Mouse (Mus musculus): ENCODE data around the gene E130309D02Rik. TPM values are rescaled to one million over a fixed set of nuclear protein-coding genes. Genes with fewer than 3 reads are reported as not detected.

E130309D02Rik gene
- polyA plus RNA-seq, 1 experiment from 2014 or later: 26.1 TPM

DNA sequence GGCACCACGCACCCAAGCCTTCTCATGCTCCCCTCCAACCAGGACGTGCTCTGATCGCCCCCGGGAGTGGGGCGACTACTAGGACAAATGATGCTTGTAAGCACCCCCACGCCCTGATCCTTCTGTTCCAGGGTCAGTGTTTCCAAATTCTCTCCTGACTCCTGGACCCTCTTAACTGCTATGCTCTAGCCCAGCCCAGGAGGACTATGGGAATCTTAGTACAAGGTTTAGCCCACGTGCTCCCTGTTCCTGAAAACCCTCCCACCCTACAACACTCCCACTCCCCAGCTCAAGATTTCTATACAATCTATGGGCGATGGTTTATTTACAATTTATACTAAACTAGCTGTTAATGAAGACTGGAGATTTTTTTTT lies 341 bp upstream of the E130309D02Rik start:
- peak overlapping the region; percentile 77 for H3K4me3 ChIP-seq (replicated peaks; ENCODE audit: low read length)
- H3K9ac ChIP-seq (ENCODE audit: low read length): peak overlapping the region; percentile 97
- H3K27me3 ChIP-seq (ENCODE audit: control insufficient read depth, insufficient read depth, low read length): no peaks in the 10 kb centered on the region
- 12% methylated on average over 8 of the region's 8 CpGs for WGBS
- H3K4me2 ChIP-seq (ENCODE audit: low read depth, low read length): peak overlapping the region; percentile 57
- 0 out of 2 replicates have a peak, but pooled peaks have one; percentile 4 for ATAC-seq (ENCODE audit: insufficient read depth, low FRiP score)
- H3K36me3 ChIP-seq (ENCODE audit: control insufficient read depth, insufficient read depth, low read length): peaks cover 12% of the 10 kb centered on the region; the same call in 1 of the 2 replicates
- no peaks in the 10 kb centered on the region for H3K9me3 ChIP-seq (replicated peaks; ENCODE audit: control insufficient read depth, low read length)
- H3K27ac ChIP-seq (ENCODE audit: low read length): no peak overlapping the region
- H3K4me1 ChIP-seq (ENCODE audit: control insufficient read depth, insufficient read depth, low read length): peaks cover 16% of the 10 kb centered on the region

DNA sequence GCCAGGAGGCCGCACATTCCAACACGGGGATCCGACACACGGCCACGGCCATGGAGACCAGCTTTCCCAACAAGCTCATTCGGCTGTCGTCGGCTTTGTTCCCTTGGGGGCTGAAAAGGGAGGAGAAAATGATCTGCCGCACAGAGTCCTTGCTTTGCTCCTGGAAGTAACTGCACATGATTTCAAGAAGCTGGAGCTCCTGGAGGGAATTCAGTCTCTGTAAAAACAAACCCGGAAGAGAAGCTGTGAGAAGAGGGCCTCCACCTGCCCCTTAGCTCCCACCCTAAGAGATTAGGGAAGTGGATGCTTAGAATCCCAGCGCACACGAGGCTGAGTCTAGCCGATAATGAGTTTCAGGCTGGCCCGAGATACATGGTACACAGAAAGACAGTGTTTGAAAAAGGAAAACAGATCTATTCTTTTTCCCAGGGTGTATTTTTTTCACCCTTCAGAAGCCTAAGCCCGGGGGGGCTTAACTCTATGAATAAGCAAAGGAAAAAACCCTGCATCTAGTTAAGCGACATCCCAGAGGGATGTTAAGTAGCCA lies 904 bp downstream of the E130309D02Rik start:
- peak overlapping the region; percentile 87 for H3K27ac ChIP-seq (ENCODE audit: low read length)
- WGBS: 4% methylated on average over 16 of the region's 16 CpGs
- H3K4me3 ChIP-seq (replicated peaks; ENCODE audit: low read length): peak overlapping the region; percentile 77
- peaks cover 20% of the 10 kb centered on the region for H3K36me3 ChIP-seq (ENCODE audit: control insufficient read depth, insufficient read depth, low read length)
- no peak for ATAC-seq (ENCODE audit: insufficient read depth, low FRiP score)
- peak overlapping the region; percentile 85 for H3K4me2 ChIP-seq (ENCODE audit: low read depth, low read length)
- H3K9me3 ChIP-seq (replicated peaks; ENCODE audit: control insufficient read depth, low read length): no peaks in the 10 kb centered on the region
- peak overlapping the region; percentile 97 for H3K9ac ChIP-seq (ENCODE audit: low read length)
- no peaks in the 10 kb centered on the region for H3K27me3 ChIP-seq (ENCODE audit: control insufficient read depth, insufficient read depth, low read length)
- peaks cover 16% of the 10 kb centered on the region for H3K4me1 ChIP-seq (ENCODE audit: control insufficient read depth, insufficient read depth, low read length)

DNA sequence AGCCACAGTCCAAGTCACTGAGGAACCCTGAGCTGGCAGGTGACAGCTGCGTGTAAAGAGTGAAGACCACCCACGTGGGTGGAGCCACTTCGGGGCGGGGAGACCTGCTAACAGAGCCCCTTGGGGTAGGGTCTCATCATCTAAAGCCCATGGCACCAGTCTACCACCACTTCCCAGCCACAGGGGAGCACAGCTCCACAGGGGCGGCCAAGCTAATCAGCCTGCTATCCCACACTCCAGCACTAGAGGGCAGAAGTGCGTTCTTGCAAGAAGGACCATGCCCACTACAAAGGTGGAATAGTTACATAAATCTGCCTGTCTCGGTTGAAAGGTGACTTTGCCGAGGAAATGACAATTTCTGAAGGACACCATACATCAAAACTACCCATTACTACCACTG lies 3.3 kb downstream of the E130309D02Rik start:
- Histone ChIP-seq H3K27me3 (ENCODE audit: control insufficient read depth, insufficient read depth, low read length) (no peaks in the 10 kb centered on the region), H3K9ac (ENCODE audit: low read length) (no peak overlapping the region), H3K4me1 (ENCODE audit: control insufficient read depth, insufficient read depth, low read length) (peaks cover 16% of the 10 kb centered on the region), H3K9me3 (replicated peaks; ENCODE audit: control insufficient read depth, low read length) (no peaks in the 10 kb centered on the region), H3K4me3 (replicated peaks; ENCODE audit: low read length) (no peak overlapping the region), H3K27ac (ENCODE audit: low read length) (no peak overlapping the region), H3K4me2 (ENCODE audit: low read depth, low read length) (no peak overlapping the region), H3K36me3 (ENCODE audit: control insufficient read depth, insufficient read depth, low read length) (peaks cover 32% of the 10 kb centered on the region)
- ATAC-seq (ENCODE audit: insufficient read depth, low FRiP score): no peak
- WGBS: 57% methylated on average over 8 of the region's 8 CpGs

DNA sequence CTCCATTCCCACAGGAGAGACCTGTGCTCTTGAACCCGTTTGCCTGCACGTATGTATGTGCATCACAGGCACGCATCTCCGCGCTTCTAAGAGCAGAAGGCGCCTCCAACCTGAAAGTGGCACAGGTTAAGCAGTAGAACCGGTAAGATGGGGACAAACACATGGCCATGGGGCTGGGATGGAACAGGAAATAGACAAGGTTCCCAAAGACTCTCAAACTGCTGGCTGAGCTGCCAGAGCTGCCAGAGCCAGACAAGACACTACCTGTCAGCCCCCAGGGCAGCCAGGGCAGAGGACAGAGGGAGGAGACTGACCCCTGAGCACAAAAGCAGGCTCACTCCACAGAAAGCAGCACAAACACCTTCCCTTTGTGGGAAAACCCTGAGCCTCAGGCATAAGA lies 5.2 kb downstream of the E130309D02Rik start:
- 94% methylated on average over 7 of the region's 7 CpGs for WGBS
- no peak for ATAC-seq (ENCODE audit: insufficient read depth, low FRiP score)
- no peak overlapping the region for H3K4me3 ChIP-seq (replicated peaks; ENCODE audit: low read length)
- H3K36me3 ChIP-seq (ENCODE audit: control insufficient read depth, insufficient read depth, low read length): peaks cover 44% of the 10 kb centered on the region
- no peaks in the 10 kb centered on the region for H3K27me3 ChIP-seq (ENCODE audit: control insufficient read depth, insufficient read depth, low read length)
- peaks cover 13% of the 10 kb centered on the region for H3K4me1 ChIP-seq (ENCODE audit: control insufficient read depth, insufficient read depth, low read length)
- H3K9ac ChIP-seq (ENCODE audit: low read length): no peak overlapping the region
- no peak overlapping the region for H3K27ac ChIP-seq (ENCODE audit: low read length)
- H3K9me3 ChIP-seq (replicated peaks; ENCODE audit: control insufficient read depth, low read length): no peaks in the 10 kb centered on the region
- no peak overlapping the region for H3K4me2 ChIP-seq (ENCODE audit: low read depth, low read length)

DNA sequence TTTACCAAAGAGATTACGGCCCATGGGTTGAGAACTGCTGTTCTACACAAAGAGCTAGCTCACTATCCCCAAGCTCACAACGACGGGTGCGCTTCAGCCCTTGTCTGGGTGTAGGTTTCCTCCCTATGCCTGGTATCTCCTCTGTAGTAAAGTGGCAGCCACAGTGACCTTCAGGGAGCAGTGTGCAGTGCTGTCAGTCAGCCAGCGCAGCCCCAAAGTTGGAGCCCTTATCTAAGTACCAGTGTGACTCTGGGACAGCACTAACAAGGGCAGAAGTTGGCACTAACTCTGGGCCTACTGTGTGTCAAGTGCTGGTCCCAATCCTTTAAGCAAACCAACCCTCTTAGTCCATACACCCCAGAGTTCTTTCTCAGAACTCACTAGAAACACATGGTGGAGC lies 6.3 kb downstream of the E130309D02Rik start:
- Histone ChIP-seq H3K4me1 (ENCODE audit: control insufficient read depth, insufficient read depth, low read length) (peaks cover 8% of the 10 kb centered on the region), H3K9me3 (replicated peaks; ENCODE audit: control insufficient read depth, low read length) (no peaks in the 10 kb centered on the region), H3K9ac (ENCODE audit: low read length) (no peak overlapping the region), H3K4me2 (ENCODE audit: low read depth, low read length) (no peak overlapping the region), H3K27me3 (ENCODE audit: control insufficient read depth, insufficient read depth, low read length) (no peaks in the 10 kb centered on the region), H3K27ac (ENCODE audit: low read length) (no peak overlapping the region), H3K4me3 (replicated peaks; ENCODE audit: low read length) (no peak overlapping the region), H3K36me3 (ENCODE audit: control insufficient read depth, insufficient read depth, low read length) (peaks cover 44% of the 10 kb centered on the region)
- ATAC-seq (ENCODE audit: insufficient read depth, low FRiP score): no peak
- 85% methylated on average over 5 of the region's 5 CpGs for WGBS

DNA sequence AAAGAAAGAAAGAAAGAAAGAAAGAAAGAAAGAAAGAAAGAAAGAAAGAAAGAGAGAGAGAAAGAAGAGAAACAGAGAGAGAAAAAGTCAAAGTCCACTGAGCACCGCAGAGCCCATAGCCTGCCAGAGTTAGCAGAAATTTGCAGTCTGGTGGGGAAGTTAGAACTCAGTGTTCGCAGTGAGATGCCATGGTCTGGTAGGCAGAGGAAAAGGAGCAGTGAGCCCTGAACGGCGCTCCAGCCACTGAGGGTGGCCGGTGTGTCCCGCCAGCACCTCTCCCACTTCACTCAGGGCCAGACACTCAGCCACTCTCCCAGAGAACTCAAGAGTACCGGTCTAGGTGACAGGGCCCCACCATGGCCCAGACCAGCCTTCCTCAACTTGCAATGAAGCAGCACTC lies 10.9 kb downstream of the E130309D02Rik start:
- H3K27me3 ChIP-seq (ENCODE audit: control insufficient read depth, insufficient read depth, low read length): no peaks in the 10 kb centered on the region
- H3K36me3 ChIP-seq (ENCODE audit: control insufficient read depth, insufficient read depth, low read length): peaks cover 49% of the 10 kb centered on the region
- ATAC-seq (ENCODE audit: insufficient read depth, low FRiP score): no peak

DNA sequence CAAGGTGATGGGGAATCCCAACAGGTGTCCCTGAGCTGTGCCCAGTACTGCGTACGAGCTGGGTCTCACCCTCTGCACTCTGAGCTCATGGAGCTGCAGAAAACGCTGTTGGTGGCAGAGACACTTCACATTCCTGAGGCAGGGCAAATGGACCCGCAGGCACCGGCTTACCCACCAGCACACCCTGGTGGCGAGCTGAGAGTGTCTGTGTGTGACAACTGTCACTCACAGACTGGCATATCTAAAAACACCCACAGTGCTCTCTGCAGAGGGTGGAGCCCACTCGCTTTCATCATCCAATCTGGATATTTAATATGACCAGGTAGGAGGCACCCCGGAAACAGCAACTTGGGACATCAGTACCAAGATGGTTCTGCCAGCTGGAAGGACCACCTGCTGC lies 13.9 kb downstream of the E130309D02Rik start:
- Histone ChIP-seq H3K9me3 (replicated peaks; ENCODE audit: control insufficient read depth, low read length) (no peaks in the 10 kb centered on the region), H3K36me3 (ENCODE audit: control insufficient read depth, insufficient read depth, low read length) (peaks cover 32% of the 10 kb centered on the region), H3K4me3 (replicated peaks; ENCODE audit: low read length) (no peak overlapping the region), H3K9ac (ENCODE audit: low read length) (no peak overlapping the region), H3K4me2 (ENCODE audit: low read depth, low read length) (no peak overlapping the region), H3K27me3 (ENCODE audit: control insufficient read depth, insufficient read depth, low read length) (no peaks in the 10 kb centered on the region), H3K4me1 (ENCODE audit: control insufficient read depth, insufficient read depth, low read length) (no peaks in the 10 kb centered on the region), H3K27ac (ENCODE audit: low read length) (no peak overlapping the region)
- no peak for ATAC-seq (ENCODE audit: insufficient read depth, low FRiP score)
- 82% methylated on average over 8 of the region's 8 CpGs for WGBS

More for the DNA sequence above, 10.9 kb downstream of the E130309D02Rik start:
- WGBS: 90% methylated on average over 7 of the region's 7 CpGs
- Histone ChIP-seq H3K27ac (ENCODE audit: low read length) (no peak overlapping the region), H3K9me3 (replicated peaks; ENCODE audit: control insufficient read depth, low read length) (no peaks in the 10 kb centered on the region), H3K9ac (ENCODE audit: low read length) (no peak overlapping the region), H3K4me3 (replicated peaks; ENCODE audit: low read length) (no peak overlapping the region), H3K4me1 (ENCODE audit: control insufficient read depth, insufficient read depth, low read length) (no peaks in the 10 kb centered on the region), H3K4me2 (ENCODE audit: low read depth, low read length) (no peak overlapping the region)

DNA sequence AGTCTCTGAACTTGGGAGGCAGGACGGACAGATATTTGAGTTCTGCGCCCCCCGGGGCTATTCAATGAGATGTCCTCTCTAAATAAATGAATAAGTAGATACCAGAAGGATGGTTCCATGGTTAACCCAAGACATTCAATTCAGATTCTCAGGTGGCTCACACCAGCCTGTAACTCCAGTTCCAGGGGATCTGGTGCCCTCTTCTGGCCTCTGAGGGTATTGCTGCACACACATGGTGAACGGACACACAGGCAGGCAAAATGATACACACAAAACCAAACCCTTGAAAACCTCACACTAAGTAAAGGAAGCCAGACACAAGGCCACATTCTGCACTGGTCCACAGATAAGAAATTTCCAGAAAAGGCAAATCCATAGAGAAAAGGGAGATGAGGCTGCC lies 15.5 kb downstream of the E130309D02Rik start:
- Histone ChIP-seq H3K27me3 (ENCODE audit: control insufficient read depth, insufficient read depth, low read length) (no peaks in the 10 kb centered on the region), H3K4me3 (replicated peaks; ENCODE audit: low read length) (no peak overlapping the region), H3K4me1 (ENCODE audit: control insufficient read depth, insufficient read depth, low read length) (no peaks in the 10 kb centered on the region), H3K36me3 (ENCODE audit: control insufficient read depth, insufficient read depth, low read length) (peaks cover 22% of the 10 kb centered on the region), H3K9ac (ENCODE audit: low read length) (no peak overlapping the region), H3K9me3 (replicated peaks; ENCODE audit: control insufficient read depth, low read length) (0 out of 2 replicates have a peak, but pooled peaks cover 3% of the 10 kb centered on the region), H3K27ac (ENCODE audit: low read length) (no peak overlapping the region), H3K4me2 (ENCODE audit: low read depth, low read length) (no peak overlapping the region)
- WGBS: 85% methylated on average over 4 of the region's 4 CpGs
- ATAC-seq (ENCODE audit: insufficient read depth, low FRiP score): no peak

DNA sequence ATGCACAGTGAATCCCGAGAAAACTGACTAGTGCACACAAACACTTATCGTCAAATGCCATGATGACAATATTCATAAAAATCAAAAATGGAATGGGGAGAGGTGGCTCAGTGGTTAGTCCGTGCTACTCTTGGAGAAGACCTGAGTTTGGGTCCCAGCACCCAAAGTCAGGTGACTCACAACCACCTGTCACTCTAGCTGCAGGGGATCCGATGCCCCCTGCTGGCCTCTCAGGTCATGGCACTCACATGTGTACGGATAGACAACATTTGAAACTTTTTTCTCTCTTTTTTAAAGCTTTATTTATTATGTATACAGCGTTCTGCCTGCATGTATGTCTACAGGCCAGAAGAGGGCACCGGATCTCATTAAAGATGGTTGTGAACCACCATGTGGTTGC lies 16.8 kb downstream of the E130309D02Rik start:
- Histone ChIP-seq H3K36me3 (ENCODE audit: control insufficient read depth, insufficient read depth, low read length) (peaks cover 22% of the 10 kb centered on the region), H3K4me3 (replicated peaks; ENCODE audit: low read length) (no peak overlapping the region), H3K4me2 (ENCODE audit: low read depth, low read length) (no peak overlapping the region), H3K9ac (ENCODE audit: low read length) (no peak overlapping the region), H3K9me3 (replicated peaks; ENCODE audit: control insufficient read depth, low read length) (0 out of 2 replicates have a peak, but pooled peaks cover 3% of the 10 kb centered on the region), H3K27ac (ENCODE audit: low read length) (no peak overlapping the region), H3K4me1 (ENCODE audit: control insufficient read depth, insufficient read depth, low read length) (peaks cover 4% of the 10 kb centered on the region), H3K27me3 (ENCODE audit: control insufficient read depth, insufficient read depth, low read length) (peaks cover 12% of the 10 kb centered on the region)
- ATAC-seq (ENCODE audit: insufficient read depth, low FRiP score): no peak
- WGBS: 92% methylated on average over 7 of the region's 7 CpGs

All from stomach, embryonic 16.5 days (tissue).